Mouse (Mus musculus): ENCODE results near the gene Slx4ip. TPM values are rescaled to one million over a fixed set of nuclear protein-coding genes. Genes with fewer than 3 reads are reported as not detected.

Gene Slx4ip
- total RNA-seq, 2 experiments from 2014 or later: 7.8 to 8.4 TPM

DNA sequence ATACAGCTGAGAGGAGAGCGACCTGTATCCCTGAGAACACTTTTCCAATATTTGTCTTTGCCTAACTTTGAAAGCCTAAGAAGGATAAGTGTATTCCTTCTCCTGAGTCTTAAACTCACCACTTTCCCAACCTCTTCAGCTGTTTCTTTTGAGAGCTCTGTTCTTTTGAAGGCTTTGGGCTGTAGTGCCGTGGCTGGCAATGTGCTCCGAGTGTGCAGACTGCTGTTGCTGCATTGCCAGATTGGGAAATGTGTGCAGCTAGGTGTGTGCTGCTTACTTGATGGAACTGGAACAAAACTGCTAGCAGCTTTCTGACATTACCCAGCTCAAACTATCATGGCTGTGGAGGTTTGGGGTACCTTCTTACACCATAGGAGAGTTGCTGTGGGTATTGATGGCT lies 22.0 kb downstream of the Slx4ip start:
- Histone ChIP-seq H3K27ac (no peak overlapping the region), H3K4me3 (no peak overlapping the region)
- TF ChIP-seq CTCF (conservative IDR thresholded peaks at IDR 0.05): no peak
- no peak for DNase-seq (ENCODE audit: low spot score in 2 of 2)

DNA sequence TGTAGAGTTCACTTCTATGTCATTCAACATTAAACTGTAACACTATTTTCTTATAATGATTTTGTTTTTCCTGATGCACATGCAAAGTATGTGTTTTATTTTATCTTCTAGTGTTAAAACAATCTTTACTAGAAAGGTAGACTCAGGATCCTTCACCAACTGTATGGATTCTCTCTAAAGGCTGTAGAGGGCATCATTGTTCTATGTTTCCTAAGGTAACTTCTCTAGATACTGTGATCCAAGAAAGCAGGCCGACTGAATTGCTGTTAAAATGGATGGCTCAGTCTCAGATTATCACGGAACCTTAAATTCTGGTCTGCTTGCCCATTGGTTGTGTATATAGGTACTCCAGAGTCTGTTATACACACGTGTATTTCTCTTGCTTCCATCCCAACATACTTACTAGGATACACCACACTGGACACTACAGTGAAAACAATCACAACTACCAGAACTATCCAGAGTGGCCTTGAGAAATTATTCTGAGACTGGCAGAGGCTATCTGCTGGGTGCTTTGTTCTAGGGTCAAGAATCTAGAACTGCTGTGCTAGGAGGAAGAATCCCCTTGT lies 23.4 kb downstream of the Slx4ip start:
- Histone ChIP-seq H3K4me3 (no peak overlapping the region), H3K27ac (no peak overlapping the region)
- peak; percentile 84 for TF ChIP-seq CTCF (conservative IDR thresholded peaks at IDR 0.05)
- no peak for DNase-seq (ENCODE audit: low spot score in 2 of 2)

DNA sequence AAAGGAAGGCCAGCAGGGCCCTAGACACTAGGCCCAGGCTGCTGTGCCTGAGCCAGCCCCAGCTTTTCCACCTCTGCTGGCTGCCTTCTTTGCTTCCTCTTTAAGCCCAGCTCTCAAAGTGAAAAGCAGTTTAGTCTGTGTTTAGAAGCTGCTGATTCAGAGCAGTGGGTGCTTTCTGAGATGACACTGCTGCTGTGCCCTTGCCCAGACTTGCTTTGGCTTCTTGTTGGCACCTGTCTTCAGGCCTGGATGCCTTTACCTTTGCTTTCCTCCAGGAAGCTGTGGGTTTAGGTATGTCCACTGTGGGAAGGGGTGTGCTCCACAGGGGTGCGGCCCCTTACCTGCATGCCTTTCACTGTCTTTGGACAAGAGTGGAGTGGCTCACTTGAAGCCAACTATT lies 28.4 kb downstream of the Slx4ip start:
- DNase-seq (ENCODE audit: low spot score in 2 of 2): no peak
- no peak for TF ChIP-seq CTCF (conservative IDR thresholded peaks at IDR 0.05)
- no peak overlapping the region for H3K27ac ChIP-seq

DNA sequence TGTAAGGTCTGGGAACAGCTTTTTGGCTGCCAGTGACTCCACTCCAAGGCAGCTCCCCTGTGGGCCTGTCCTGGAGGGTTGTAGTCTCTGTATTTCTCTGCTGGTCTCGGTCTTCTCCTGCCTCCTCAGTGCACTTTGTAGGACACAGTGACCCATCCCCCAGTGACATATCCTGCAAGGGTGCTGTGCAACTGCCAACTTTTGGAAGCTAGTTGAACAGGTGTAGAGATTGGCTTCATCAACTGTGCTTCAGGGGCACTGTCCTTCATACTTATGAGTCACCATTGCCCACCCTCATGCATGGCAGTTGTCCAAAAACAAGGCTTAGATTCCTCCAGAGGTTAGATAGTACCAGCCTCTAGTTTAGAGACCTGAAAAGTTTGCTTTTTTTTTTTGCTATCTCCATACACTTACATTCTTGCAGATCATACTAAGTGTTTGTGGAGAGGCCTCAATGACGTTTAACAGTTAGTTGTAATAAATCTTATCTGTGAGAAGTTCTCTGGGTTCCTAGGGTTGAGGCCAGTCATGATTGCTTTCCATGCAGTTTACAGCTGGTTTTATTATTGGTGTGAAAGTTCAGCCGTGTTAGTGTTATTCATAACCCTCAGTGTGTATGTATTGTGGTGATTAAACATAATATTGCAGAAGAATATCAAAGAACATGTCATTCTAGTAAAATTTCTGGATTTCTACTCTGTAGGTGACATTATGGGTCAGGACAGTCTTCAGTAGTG lies 29.4 kb downstream of the Slx4ip start:
- TF ChIP-seq CTCF (conservative IDR thresholded peaks at IDR 0.05): no peak
- DNase-seq (ENCODE audit: low spot score in 2 of 2): no peak
- H3K4me3 ChIP-seq: no peak overlapping the region
- H3K27ac ChIP-seq: peak overlapping the region; percentile 36; the same call in 1 of the 2 replicates

More for the DNA sequence above, 28.4 kb downstream of the Slx4ip start:
- no peak overlapping the region for H3K4me3 ChIP-seq

DNA sequence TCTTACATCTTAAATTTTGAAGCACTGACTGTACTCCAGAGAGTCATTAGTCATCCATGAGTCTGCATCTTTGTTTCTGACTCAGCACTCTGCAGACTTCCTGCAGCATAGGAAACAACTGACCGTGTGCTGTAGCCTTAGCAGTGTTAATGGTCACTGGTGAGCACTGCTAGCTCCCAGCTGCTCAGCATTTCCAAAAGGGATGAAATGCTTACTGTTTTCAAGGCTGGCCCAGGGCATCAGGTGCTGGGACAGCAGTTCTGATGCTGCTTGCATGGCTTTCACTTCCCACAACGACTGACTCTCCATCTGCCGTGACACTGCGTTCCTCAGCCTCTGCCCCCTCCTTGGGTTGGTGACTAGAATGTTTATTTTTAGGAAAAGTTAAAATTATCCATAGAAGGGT lies 30.0 kb downstream of the Slx4ip start:
- Histone ChIP-seq H3K27ac (peak overlapping the region; percentile 36; the same call in 1 of the 2 replicates), H3K4me3 (no peak overlapping the region)
- peak; percentile 25 to 45 for DNase-seq (ENCODE audit: low spot score in 2 of 2)
- no peak for TF ChIP-seq CTCF (conservative IDR thresholded peaks at IDR 0.05)

DNA sequence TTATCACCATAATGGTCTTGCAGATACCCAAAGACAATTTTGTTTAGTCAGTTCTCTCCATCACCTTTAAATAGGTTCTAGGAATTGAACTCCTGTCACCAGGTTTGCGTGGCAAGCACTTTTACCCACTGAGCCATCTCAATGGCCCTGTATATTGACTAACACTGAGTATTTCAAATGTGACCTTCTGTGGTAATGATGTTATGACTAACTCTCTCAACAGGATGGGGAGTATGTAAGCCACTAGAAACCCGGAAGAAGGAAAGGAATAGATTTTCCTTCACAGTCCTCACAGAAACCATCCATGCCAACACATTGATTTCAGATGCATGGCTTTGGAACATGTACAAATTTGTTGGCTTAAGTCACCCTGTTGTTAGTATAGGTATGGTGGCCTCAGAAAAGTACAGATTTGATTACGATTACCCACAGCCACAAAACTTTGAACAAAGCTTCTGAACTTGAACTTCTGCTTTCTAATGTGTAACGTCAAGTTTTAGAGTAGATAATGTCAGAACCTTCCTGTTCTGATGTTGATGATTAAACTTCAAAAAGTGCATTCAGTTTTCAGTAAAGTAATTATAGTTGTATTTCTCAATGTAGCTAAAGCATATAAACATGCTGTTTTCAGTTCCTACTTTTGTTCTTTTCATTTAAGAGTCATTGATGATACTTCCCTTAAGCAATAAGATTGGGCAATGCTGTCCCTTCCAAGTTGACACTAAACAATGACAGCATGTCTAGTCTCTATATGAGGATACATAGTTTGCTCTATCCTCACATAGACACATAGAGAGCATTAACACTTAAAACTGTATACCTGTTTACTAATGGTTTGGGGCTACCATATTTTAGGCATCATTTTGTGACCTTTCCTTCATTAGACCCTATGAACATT lies 45.6 kb downstream of the Slx4ip start:
- no peak for DNase-seq (ENCODE audit: low spot score in 2 of 2)
- no peak for TF ChIP-seq CTCF (conservative IDR thresholded peaks at IDR 0.05)
- no peak overlapping the region for H3K27ac ChIP-seq
- H3K4me3 ChIP-seq: no peak overlapping the region

DNA sequence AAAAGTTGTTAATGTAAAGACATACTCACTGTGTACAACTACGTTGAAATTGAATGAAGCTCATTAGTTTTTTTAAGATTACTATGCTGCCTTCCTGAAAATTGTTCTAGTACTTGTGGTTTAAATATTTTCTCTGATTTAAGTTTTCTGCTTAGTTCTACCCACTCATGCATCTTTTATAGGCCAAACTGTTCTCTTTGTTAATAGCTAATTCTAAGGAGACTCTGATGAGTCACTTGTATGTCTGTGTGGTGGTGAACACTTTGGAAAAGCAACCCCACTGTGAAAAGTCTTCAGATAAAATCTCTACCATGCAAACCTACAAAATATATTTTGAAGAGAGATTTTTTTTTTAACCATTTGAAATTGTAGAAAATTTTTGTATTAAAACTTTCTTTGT lies 47.2 kb downstream of the Slx4ip start:
- Histone ChIP-seq H3K4me3 (no peak overlapping the region), H3K27ac (no peak overlapping the region)
- TF ChIP-seq CTCF (conservative IDR thresholded peaks at IDR 0.05): no peak
- DNase-seq (ENCODE audit: low spot score in 2 of 2): no peak

DNA sequence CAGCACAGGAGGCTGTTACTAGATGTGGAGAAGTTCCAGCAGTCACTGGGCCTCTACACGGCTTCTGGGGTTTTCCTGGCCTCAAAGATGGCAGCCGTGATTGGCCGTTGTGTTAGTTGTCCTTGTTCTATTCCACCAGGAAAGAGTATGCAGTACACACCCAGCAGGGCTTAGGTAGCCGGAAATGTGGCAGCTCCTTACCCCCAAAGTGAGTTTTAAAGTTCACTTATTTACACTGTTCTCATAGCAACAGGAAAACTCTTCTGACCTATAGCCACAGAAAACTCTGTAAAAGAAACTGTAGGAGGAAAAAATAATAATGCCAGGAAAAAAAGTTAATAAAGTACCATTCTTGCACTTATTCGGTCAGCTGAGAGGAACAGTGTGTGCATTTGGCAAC lies 55.3 kb downstream of the Slx4ip start:
- TF ChIP-seq CTCF (conservative IDR thresholded peaks at IDR 0.05): no peak
- DNase-seq (ENCODE audit: low spot score in 2 of 2): no peak
- Histone ChIP-seq H3K4me3 (no peak overlapping the region), H3K27ac (no peak overlapping the region)

DNA sequence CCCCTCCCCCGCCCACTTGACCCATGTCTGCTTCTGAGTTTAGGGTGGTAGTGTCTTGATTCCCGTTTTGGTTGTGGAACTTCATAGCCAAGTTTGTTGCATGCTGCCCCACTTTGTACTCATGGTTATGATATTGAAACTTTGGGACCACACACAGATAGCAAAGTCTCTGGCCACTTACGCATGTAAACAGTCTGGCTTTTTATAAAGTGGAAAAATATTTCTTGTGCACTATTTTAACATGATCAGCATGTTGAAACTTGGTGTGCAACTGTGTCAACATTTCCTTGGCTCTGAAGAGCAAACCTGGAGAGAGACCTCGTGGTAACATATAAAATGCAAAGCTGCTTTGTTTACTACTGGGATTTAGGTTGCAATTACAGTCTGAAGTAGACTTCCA lies 56.5 kb downstream of the Slx4ip start:
- DNase-seq (ENCODE audit: low spot score in 2 of 2): no peak
- no peak for TF ChIP-seq CTCF (conservative IDR thresholded peaks at IDR 0.05)
- H3K4me3 ChIP-seq: no peak overlapping the region
- H3K27ac ChIP-seq: no peak overlapping the region

DNA sequence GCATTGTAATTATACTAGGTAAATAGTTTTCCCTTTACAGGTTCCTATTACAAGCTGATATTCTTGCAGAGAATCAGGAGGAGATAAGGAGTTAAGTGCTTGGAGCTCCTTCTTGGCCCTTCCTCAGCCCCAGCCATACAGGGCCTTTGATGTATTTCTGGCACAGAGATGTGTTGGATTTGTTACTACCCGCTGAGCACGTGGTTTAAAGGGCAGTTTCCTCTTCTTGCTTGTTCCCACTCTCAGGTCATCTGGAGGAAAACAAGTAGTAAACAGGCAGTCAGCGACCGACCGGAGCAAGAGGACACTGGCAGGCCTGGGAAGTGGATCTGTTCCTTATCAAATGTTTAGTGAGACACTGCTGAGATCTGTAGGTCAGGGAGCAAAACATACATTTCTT lies 56.9 kb downstream of the Slx4ip start:
- no peak overlapping the region for H3K4me3 ChIP-seq
- TF ChIP-seq CTCF (conservative IDR thresholded peaks at IDR 0.05): no peak
- no peak for DNase-seq (ENCODE audit: low spot score in 2 of 2)
- H3K27ac ChIP-seq: peak overlapping the region; percentile 24; the same call in 1 of the 2 replicates

DNA sequence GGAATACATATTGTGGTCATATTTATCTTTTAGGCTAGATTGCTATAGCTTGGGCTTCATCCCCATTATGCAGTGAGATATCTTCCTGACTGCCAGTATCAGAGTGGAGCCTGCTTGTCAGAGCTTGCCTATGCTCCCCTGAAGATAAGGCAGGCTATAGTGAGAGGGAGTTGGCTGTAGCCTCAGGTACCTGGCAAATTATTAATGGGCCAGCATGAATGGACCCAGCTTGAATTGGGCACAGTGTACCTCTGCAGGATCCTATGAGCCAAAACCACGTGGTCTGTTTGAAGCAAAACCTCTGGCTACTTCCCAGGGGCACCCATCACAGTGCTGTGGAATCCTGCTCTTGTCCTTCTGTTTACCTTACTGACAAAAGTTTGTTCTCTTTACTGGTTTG lies 61.2 kb downstream of the Slx4ip start:
- no peak for TF ChIP-seq CTCF (conservative IDR thresholded peaks at IDR 0.05)
- H3K27ac ChIP-seq: no peak overlapping the region
- H3K4me3 ChIP-seq: no peak overlapping the region
- no peak for DNase-seq (ENCODE audit: low spot score in 2 of 2)

DNA sequence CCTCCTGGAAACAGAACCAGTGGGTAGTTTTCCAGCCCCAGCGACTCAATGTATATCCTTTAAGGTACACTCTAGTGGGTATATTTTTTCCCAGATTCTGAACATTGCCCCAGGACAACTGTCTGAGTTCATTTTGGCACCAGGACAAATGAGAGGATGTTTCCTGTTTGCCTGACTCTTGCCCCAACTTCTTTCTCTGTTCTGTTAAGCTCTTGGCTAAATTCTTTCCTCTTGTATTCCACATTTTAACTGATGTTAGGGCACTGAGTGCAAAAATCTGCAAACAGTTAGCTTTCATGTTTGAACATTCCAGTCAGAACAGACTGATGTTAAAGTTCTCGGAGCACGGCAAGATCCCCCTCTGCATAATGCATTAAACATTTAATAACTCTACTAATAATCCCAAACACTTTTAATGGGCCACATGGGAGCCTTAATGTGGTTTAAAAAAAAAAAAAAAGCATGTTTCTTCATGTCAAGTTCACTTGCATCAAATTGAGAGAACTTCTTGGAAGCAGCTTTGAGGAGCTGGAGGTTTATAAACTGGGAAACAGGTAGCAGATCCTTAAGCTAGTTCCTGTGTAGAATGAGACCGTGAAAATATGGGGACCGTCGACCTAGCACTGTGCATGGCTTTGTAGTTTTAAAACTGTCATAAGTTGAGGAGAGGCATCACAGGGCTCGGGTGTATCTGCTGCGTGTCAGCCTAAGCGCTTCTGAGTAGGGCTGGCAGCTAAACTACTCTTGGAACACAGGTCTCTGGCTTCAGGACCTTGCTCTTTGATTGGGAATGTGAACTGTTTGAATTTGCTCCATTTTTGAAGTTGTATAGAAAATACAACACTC lies 64.9 kb downstream of the Slx4ip start:
- Histone ChIP-seq H3K27ac (no peak overlapping the region), H3K4me3 (no peak overlapping the region)
- no peak for DNase-seq (ENCODE audit: low spot score in 2 of 2)
- no peak for TF ChIP-seq CTCF (conservative IDR thresholded peaks at IDR 0.05)
